Mouse (Mus musculus): ENCODE data around the gene 1700029H14Rik.

DNA sequence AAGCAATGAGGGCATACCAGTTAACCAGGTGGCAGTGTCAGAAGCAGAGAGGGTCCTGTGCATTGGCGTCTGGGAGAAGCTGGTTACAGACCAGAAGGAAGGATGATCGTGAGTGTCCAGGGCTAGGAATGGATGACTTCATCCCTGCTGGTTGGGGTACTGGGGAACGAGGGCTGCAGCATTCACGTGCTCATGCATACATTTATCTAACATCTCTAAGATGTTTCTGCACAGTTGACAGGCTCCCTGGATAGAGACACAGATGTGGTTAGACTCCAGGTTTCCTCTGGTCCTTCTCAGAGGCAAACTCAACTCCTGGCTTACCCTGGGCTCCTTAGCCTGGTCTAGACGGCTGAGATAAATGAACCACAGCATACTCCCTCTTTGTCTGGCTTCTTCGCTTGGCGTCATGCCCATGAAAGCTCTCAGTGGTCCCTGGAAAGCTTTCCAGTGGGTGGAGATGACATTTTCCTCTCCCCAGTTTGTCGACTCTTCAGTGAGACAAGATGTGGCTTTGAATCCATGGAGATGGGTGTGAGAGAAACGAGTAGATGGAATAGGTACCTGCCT is 30.6 kb downstream of the 1700029H14Rik start:
- no peak for TF ChIP-seq POLR2A (IDR thresholded peaks at IDR 0.05; ENCODE audit: low read depth, low read length)
- TF ChIP-seq CTCF (IDR thresholded peaks at IDR 0.05; ENCODE audit: extremely low read depth, insufficient read depth, insufficient read length, insufficient replicate concordance): no peak
